Mouse (Mus musculus) cerebellum, postnatal 10 days (tissue): ENCODE results near the gene Actl7b.

Source experiments
- DNase-seq, 2 experiments: peaks; one replicate each; pipeline ENCODE4 v3.0.0; 2021; ENCODE audit warnings: mixed read lengths in 2 of 2

Gene Actl7b

GRCm38 (mm10) chr4:56741041-56741493 is at the start of gene Actl7b:
Actl7b (minus strand) TSS chr4:56741443.
- DNase-seq: no peak

GRCm38 (mm10) chr4:56771065-56771464 is 29.8 kb upstream of the Actl7b start:
- DNase-seq: no peak

- DNase-seq: no peak
Observed at GRCm38 (mm10) chr4:56768913-56769312, 27.7 kb upstream of the Actl7b start.

GRCm38 (mm10) chr4:56767861-56768284 is 26.6 kb upstream of the Actl7b start:
- no peak for DNase-seq

- no peak for DNase-seq
Observed at GRCm38 (mm10) chr4:56757693-56758092, 16.4 kb upstream of the Actl7b start.

GRCm38 (mm10) chr4:56756966-56757600 is 15.8 kb upstream of the Actl7b start:
- DNase-seq: no peak

GRCm38 (mm10) chr4:56756021-56756420 is 14.8 kb upstream of the Actl7b start:
- DNase-seq: no peak

GRCm38 (mm10) chr4:56747456-56747855 is 6.2 kb upstream of the Actl7b start:
- no peak for DNase-seq

- no peak for DNase-seq
Observed at GRCm38 (mm10) chr4:56746345-56746744, 5.1 kb upstream of the Actl7b start.

- DNase-seq: no peak
Observed at GRCm38 (mm10) chr4:56743363-56744195, 2.3 kb upstream of the Actl7b start, which contains the start of gene Actl7a. Actl7a (plus strand) TSS chr4:56743413.

GRCm38 (mm10) chr4:56742698-56743097 is 1.5 kb upstream of the Actl7b start:
- no peak for DNase-seq

- no peak for DNase-seq
Observed at GRCm38 (mm10) chr4:56740611-56741010, 632 bp downstream of the Actl7b start.

GRCm38 (mm10) chr4:56740020-56740485 is 1.2 kb downstream of the Actl7b start, which contains the start of gene Gm26657:
Gm26657 (plus strand) TSS chr4:56740070.
- no peak for DNase-seq

- DNase-seq: peak; percentile 42
Observed at GRCm38 (mm10) chr4:56725839-56726238, 15.4 kb downstream of the Actl7b start.

- no peak for DNase-seq
Observed at GRCm38 (mm10) chr4:56723237-56723636, 18.0 kb downstream of the Actl7b start.

- no peak for DNase-seq
Observed at GRCm38 (mm10) chr4:56722346-56722745, 18.9 kb downstream of the Actl7b start.

- peak; percentile 63 to 71 for DNase-seq
Observed at GRCm38 (mm10) chr4:56721469-56721868, 19.8 kb downstream of the Actl7b start.

GRCm38 (mm10) chr4:56720403-56720802 is 20.8 kb downstream of the Actl7b start:
- no peak for DNase-seq

- DNase-seq: no peak
Observed at GRCm38 (mm10) chr4:56719456-56719855, 21.8 kb downstream of the Actl7b start.

GRCm38 (mm10) chr4:56718573-56719442 is 22.4 kb downstream of the Actl7b start:
- no peak for DNase-seq

- no peak for DNase-seq
Observed at GRCm38 (mm10) chr4:56717932-56718331, 23.3 kb downstream of the Actl7b start.

- DNase-seq: peak in 1 of 2 experiments; percentile 28
Observed at GRCm38 (mm10) chr4:56716801-56717200, 24.4 kb downstream of the Actl7b start.

- no peak for DNase-seq
Observed at GRCm38 (mm10) chr4:56713155-56713554, 28.1 kb downstream of the Actl7b start.
